Mouse (Mus musculus): ENCODE data around the gene Fank1. TPM values are rescaled to one million over a fixed set of nuclear protein-coding genes. Genes with fewer than 3 reads are reported as not detected.

The Fank1 gene
- polyA plus RNA-seq, 1 experiment: 0.09 TPM

DNA sequence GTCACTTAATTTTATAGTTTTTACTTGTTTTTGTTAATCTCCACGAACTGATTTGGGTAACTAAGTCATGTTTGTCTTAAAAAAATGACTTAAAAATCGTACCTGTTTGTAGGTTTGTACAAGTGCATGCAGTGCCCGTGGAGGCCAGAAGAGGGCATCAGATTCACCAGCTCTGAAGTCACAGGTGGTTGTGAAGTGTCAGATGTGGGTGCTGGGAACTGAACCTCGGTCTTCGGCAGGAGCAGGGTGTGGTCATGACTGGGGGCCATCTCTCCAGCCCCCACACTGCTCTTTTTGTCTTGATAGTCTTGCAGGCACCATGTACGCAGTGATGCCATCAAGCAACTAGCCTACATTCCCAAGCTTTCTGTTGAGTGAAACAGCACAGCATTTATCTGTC, 47.1 kb downstream of the Fank1 start:
- H3K4me3 ChIP-seq (ENCODE audit: insufficient read depth, low read depth, low read length): no peak overlapping the region
- H3K36me3 ChIP-seq (ENCODE audit: control insufficient read depth, insufficient read depth, low read length): no peaks in the 10 kb centered on the region
- peak; percentile 25; the same call in 1 of the 2 replicates for TF ChIP-seq CTCF (conservative IDR thresholded peaks at IDR 0.05; ENCODE audit: insufficient read depth, insufficient read length, low read depth, low read length)
- TF ChIP-seq POLR2A (IDR thresholded peaks at IDR 0.05; ENCODE audit: low read depth, low read length): no peak
- no peak overlapping the region for H3K27ac ChIP-seq (ENCODE audit: insufficient read depth, low read depth, low read length)
- DNase-seq: no peak
- H3K27me3 ChIP-seq (replicated peaks; ENCODE audit: control insufficient read depth, insufficient read depth, low read length): no peaks in the 10 kb centered on the region
- WGBS: 90% methylated on average over 6 of the region's 6 CpGs
- H3K4me1 ChIP-seq (ENCODE audit: control insufficient read depth, insufficient read depth, low read length): no peaks in the 10 kb centered on the region

DNA sequence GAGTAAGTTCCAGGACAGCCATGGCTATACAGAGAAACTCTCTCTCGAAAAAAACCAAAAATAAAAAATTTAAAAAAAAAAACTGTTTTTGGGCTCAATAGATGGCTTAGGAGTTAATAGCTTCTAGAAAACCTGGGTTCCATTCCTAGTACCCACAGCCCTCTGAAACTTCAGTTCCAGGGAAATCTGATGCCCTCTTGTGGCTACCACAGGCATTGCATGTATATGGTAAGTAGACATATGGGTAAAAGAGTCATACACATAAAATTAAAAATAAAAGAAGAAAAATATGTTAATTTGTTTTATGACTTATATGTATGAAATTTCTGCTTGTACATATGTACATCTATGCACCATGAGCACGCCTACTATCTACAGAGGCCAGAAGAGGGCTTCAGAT, 47.9 kb downstream of the Fank1 start:
- 97% methylated on average over 2 of the region's 2 CpGs for WGBS
- TF ChIP-seq CTCF (conservative IDR thresholded peaks at IDR 0.05; ENCODE audit: insufficient read depth, insufficient read length, low read depth, low read length): peak; percentile 28; the same call in 1 of the 2 replicates
- TF ChIP-seq POLR2A (IDR thresholded peaks at IDR 0.05; ENCODE audit: low read depth, low read length): no peak
- peak; percentile 25 for DNase-seq

DNA sequence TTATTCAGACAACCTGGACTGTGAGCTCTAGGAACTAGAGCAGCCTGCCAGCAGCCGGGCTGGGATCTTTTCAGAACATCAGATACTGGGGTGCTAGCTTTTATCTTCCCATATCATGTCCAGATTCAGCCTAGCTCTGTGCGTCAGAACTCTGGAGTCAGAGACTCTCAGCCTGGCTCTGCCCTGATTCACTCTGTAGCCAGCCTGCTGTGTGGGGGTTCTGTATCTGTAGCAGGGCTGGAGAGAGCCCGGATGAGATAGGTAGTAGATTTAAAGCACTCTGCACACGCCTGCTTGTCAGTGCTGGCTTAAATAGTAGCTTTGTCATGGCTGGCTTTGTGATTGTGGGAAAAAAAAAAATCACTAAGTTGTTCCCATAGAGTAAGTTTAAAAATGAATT, 51.9 kb downstream of the Fank1 start:
- Histone ChIP-seq H3K4me1 (ENCODE audit: control insufficient read depth, insufficient read depth, low read length) (no peaks in the 10 kb centered on the region), H3K27me3 (replicated peaks; ENCODE audit: control insufficient read depth, insufficient read depth, low read length) (no peaks in the 10 kb centered on the region), H3K36me3 (ENCODE audit: control insufficient read depth, insufficient read depth, low read length) (no peaks in the 10 kb centered on the region), H3K27ac (ENCODE audit: insufficient read depth, low read depth, low read length) (no peak overlapping the region), H3K4me3 (ENCODE audit: insufficient read depth, low read depth, low read length) (no peak overlapping the region)
- DNase-seq: no peak
- WGBS: 64% methylated on average over 4 of the region's 4 CpGs
- no peak for TF ChIP-seq CTCF (conservative IDR thresholded peaks at IDR 0.05; ENCODE audit: insufficient read depth, insufficient read length, low read depth, low read length)
- TF ChIP-seq POLR2A (IDR thresholded peaks at IDR 0.05; ENCODE audit: low read depth, low read length): no peak

More for the DNA sequence above, 47.9 kb downstream of the Fank1 start:
- Histone ChIP-seq H3K4me3 (ENCODE audit: insufficient read depth, low read depth, low read length) (no peak overlapping the region), H3K27me3 (replicated peaks; ENCODE audit: control insufficient read depth, insufficient read depth, low read length) (no peaks in the 10 kb centered on the region), H3K4me1 (ENCODE audit: control insufficient read depth, insufficient read depth, low read length) (no peaks in the 10 kb centered on the region), H3K36me3 (ENCODE audit: control insufficient read depth, insufficient read depth, low read length) (no peaks in the 10 kb centered on the region), H3K27ac (ENCODE audit: insufficient read depth, low read depth, low read length) (no peak overlapping the region)

DNA sequence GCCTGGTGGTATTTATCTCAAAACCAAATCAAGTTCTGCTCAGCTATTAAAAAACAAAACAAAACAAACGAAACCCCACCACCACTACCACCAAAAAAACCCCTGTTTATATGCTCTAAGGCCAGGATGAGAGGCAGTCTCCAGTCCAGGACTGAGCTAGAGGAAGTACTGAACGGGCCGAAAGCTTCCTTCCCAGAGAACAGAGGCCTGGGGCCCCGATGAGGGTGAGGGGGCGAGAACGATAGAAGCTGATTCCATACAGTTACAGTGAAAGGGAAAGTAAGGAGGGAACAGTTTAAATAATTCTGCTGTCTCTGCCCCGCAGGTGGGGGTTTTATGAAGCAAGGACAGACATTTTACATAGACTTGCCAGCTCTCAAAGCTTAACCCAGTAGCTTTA, 52.9 kb downstream of the Fank1 start:
- WGBS: 49% methylated on average over 7 of the region's 7 CpGs
- TF ChIP-seq POLR2A (IDR thresholded peaks at IDR 0.05; ENCODE audit: low read depth, low read length) (no peak), CTCF (conservative IDR thresholded peaks at IDR 0.05; ENCODE audit: insufficient read depth, insufficient read length, low read depth, low read length) (no peak)
- no peaks in the 10 kb centered on the region for H3K4me1 ChIP-seq (ENCODE audit: control insufficient read depth, insufficient read depth, low read length)
- H3K27ac ChIP-seq (ENCODE audit: insufficient read depth, low read depth, low read length): no peak overlapping the region
- H3K4me3 ChIP-seq (ENCODE audit: insufficient read depth, low read depth, low read length): no peak overlapping the region
- no peaks in the 10 kb centered on the region for H3K36me3 ChIP-seq (ENCODE audit: control insufficient read depth, insufficient read depth, low read length)
- DNase-seq: no peak
- no peaks in the 10 kb centered on the region for H3K27me3 ChIP-seq (replicated peaks; ENCODE audit: control insufficient read depth, insufficient read depth, low read length)

DNA sequence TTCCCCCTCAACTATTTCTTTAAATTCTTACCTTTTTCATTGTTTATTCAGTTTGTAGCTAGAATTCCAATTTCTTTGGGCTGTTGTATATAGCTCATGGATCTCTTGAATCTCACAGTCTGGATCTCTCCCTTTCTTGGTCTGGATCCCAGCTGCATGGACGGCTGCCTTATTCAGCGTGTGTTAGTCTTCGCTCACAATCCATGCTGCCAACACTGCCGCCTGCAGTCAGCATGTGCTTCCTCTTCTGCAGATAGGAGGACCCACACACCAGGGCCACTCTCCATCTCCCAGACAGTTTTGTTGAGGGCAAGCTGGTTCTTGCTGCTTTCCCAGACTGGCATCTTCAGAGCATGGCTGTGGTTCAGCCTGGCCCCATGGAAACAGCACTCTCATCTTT, 62.9 kb downstream of the Fank1 start:
- no peak overlapping the region for H3K27ac ChIP-seq (ENCODE audit: insufficient read depth, low read depth, low read length)
- H3K4me1 ChIP-seq (ENCODE audit: control insufficient read depth, insufficient read depth, low read length): no peaks in the 10 kb centered on the region
- DNase-seq: no peak
- H3K4me3 ChIP-seq (ENCODE audit: insufficient read depth, low read depth, low read length): no peak overlapping the region
- no peaks in the 10 kb centered on the region for H3K36me3 ChIP-seq (ENCODE audit: control insufficient read depth, insufficient read depth, low read length)
- TF ChIP-seq CTCF (conservative IDR thresholded peaks at IDR 0.05; ENCODE audit: insufficient read depth, insufficient read length, low read depth, low read length): no peak
- TF ChIP-seq POLR2A (IDR thresholded peaks at IDR 0.05; ENCODE audit: low read depth, low read length): no peak
- 68% methylated on average over 4 of the region's 4 CpGs for WGBS
- no peaks in the 10 kb centered on the region for H3K27me3 ChIP-seq (replicated peaks; ENCODE audit: control insufficient read depth, insufficient read depth, low read length)

DNA sequence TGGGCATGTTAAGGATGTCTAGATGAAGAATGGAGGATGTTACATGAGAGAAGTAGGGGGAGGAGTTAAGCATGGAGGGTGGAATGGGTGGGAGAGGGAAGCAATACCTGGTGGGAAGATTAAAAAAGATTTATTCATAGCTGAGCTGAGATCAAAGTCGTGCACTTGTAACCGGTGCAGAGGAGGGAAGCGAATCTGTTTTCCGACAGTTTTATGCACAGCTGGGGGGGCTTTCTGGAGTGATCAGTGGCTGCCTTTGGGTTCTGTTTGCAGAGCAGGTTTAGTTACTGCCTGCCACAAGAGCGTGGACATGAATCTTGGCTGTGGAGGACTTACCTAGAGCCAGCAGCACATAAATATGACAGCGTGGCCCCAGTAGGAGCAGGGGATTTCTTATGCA, 65.4 kb downstream of the Fank1 start:
- TF ChIP-seq CTCF (conservative IDR thresholded peaks at IDR 0.05; ENCODE audit: insufficient read depth, insufficient read length, low read depth, low read length) (no peak), POLR2A (IDR thresholded peaks at IDR 0.05; ENCODE audit: low read depth, low read length) (no peak)
- 21% methylated on average over 6 of the region's 6 CpGs for WGBS

DNA sequence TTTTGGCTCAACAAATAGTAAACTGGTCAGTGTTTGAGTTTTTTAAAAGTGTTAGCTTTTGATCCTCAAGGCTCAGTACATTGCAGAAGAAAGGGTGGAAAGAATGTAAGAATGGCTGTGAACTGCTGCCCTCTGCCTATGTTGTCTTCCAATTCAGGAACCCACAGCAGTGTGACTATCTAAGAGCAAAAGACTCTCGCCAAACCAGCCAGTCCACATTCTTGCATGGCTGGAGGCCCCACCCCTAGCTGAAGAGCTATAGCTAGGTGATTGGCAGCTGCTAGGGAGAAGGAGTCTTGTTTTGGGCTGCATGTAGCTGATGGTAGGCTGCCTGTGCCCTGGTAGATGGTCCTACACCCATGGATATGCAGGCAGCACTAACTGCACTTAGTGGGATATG, 70.5 kb downstream of the Fank1 start:
- H3K27me3 ChIP-seq (replicated peaks; ENCODE audit: control insufficient read depth, insufficient read depth, low read length): no peaks in the 10 kb centered on the region
- no peaks in the 10 kb centered on the region for H3K4me1 ChIP-seq (ENCODE audit: control insufficient read depth, insufficient read depth, low read length)
- H3K27ac ChIP-seq (ENCODE audit: insufficient read depth, low read depth, low read length): no peak overlapping the region
- peak; percentile 23 for DNase-seq
- 46% methylated on average over 1 of the region's 1 CpGs for WGBS
- H3K4me3 ChIP-seq (ENCODE audit: insufficient read depth, low read depth, low read length): no peak overlapping the region
- no peaks in the 10 kb centered on the region for H3K36me3 ChIP-seq (ENCODE audit: control insufficient read depth, insufficient read depth, low read length)
- TF ChIP-seq POLR2A (IDR thresholded peaks at IDR 0.05; ENCODE audit: low read depth, low read length): no peak
- no peak for TF ChIP-seq CTCF (conservative IDR thresholded peaks at IDR 0.05; ENCODE audit: insufficient read depth, insufficient read length, low read depth, low read length)

More for the DNA sequence above, 65.4 kb downstream of the Fank1 start:
- Histone ChIP-seq H3K27me3 (replicated peaks; ENCODE audit: control insufficient read depth, insufficient read depth, low read length) (no peaks in the 10 kb centered on the region), H3K4me1 (ENCODE audit: control insufficient read depth, insufficient read depth, low read length) (no peaks in the 10 kb centered on the region), H3K27ac (ENCODE audit: insufficient read depth, low read depth, low read length) (no peak overlapping the region), H3K36me3 (ENCODE audit: control insufficient read depth, insufficient read depth, low read length) (no peaks in the 10 kb centered on the region), H3K4me3 (ENCODE audit: insufficient read depth, low read depth, low read length) (no peak overlapping the region)
- no peak for DNase-seq
